Mouse (Mus musculus) liver, adult 2 months (tissue): ENCODE measurements at regions not wholly inside any gene's neighbourhood (a gene's known extent, or its start where the extent isn't known, plus 50 kb on each side); places are given as distances from the start of the nearest gene placed in this dataset.

Experiments
- DNase-seq: peaks from one replicate; pipeline ENCODE4 v3.0.0-alpha.2; 2011; ENCODE audit warnings: low read depth, low spot score; ENCODE audit errors: extremely low read depth
- H3K27ac ChIP-seq: fragments of 200-500 bp; replicated peaks from 2 replicates; pipeline ENCODE4 v1.5.1; 2012; ENCODE audit warnings: low read depth, mild to moderate bottlenecking, control low read depth, inconsistent platforms, low read length; ENCODE audit not compliant: insufficient read depth
- H3K27me3 ChIP-seq: fragments of 200-500 bp; 2 replicates; pipeline ENCODE4 v1.6.1; 2012; ENCODE audit warnings: mild to moderate bottlenecking, moderate library complexity, low read length, inconsistent platforms; ENCODE audit not compliant: control insufficient read depth, insufficient read depth
- H3K36me3 ChIP-seq: fragments of 200-500 bp; 2 replicates; pipeline ENCODE4 v1.6.1; 2012; ENCODE audit warnings: low read length, inconsistent platforms; ENCODE audit not compliant: control insufficient read depth, insufficient read depth
- H3K4me1 ChIP-seq: fragments of 200-500 bp; 2 replicates; pipeline ENCODE4 v1.6.1; 2011; ENCODE audit warnings: low read length; ENCODE audit not compliant: control insufficient read depth, insufficient read depth
- H3K4me3 ChIP-seq: fragments of 200-500 bp; 2 replicates; pipeline ENCODE4 v1.5.1; 2011; ENCODE audit warnings: low read depth, mild to moderate bottlenecking, control low read depth, low read length, moderate library complexity; ENCODE audit not compliant: insufficient read depth
- H3K79me2 ChIP-seq: fragments of 200-500 bp; 2 replicates; pipeline ENCODE4 v1.6.1; 2012; ENCODE audit warnings: inconsistent platforms, mild to moderate bottlenecking, low read length, moderate library complexity; ENCODE audit not compliant: control insufficient read depth, insufficient read depth
- H3K9ac ChIP-seq: fragments of 200-500 bp; 2 replicates; pipeline ENCODE4 v1.6.1; 2012; ENCODE audit warnings: low read depth, mild to moderate bottlenecking, control low read depth, inconsistent platforms, low read length
- CTCF ChIP-seq: fragments of 200-500 bp; IDR thresholded peaks from 2 replicates; pipeline ENCODE4 v1.5.1; 2011; ENCODE audit warnings: low read depth, low read length, control low read depth
- POLR2A ChIP-seq: fragments of 200-500 bp; IDR thresholded peaks from 2 replicates; pipeline ENCODE4 v1.6.1; 2011; ENCODE audit warnings: low read length, control low read depth; ENCODE audit not compliant: insufficient read depth; ENCODE audit errors: extremely low read depth
- WGBS: fragments of 180-500 bp; shearing (Covaris S2); methylation state at CpG from one replicate; pipeline ENCODE4 v1.1.7; 2018; 5-methylcytosine and 5-hydroxymethylcytosine counted together

GRCm38 (mm10) chr7:94116899-94117521 is 1037.3 kb downstream of the Fam181b start:
- H3K27me3 ChIP-seq: no peaks in the 10 kb centered on the region
- 74% methylated on average over 4 of the region's 4 CpGs for WGBS
- H3K4me1 ChIP-seq: no peaks in the 10 kb centered on the region
- H3K27ac ChIP-seq: no peak overlapping the region
- H3K9ac ChIP-seq: no peak overlapping the region
- DNase-seq: no peak
- H3K36me3 ChIP-seq: no peaks in the 10 kb centered on the region
- TF ChIP-seq CTCF: no peak
- H3K4me3 ChIP-seq: no peak overlapping the region
- H3K79me2 ChIP-seq: no peaks in the 10 kb centered on the region

- WGBS: 53% methylated on average over 1 of the region's 1 CpGs
- H3K4me1 ChIP-seq: no peaks in the 10 kb centered on the region
- no peak overlapping the region for H3K9ac ChIP-seq
- H3K27ac ChIP-seq: no peak overlapping the region
- H3K4me3 ChIP-seq: no peak overlapping the region
- peak; percentile 57 for DNase-seq
- TF ChIP-seq POLR2A (no peak), CTCF (no peak)
- H3K36me3 ChIP-seq: no peaks in the 10 kb centered on the region
- no peaks in the 10 kb centered on the region for H3K79me2 ChIP-seq
- no peaks in the 10 kb centered on the region for H3K27me3 ChIP-seq
Measured at GRCm38 (mm10) chr7:94123781-94124180, 1044.1 kb downstream of the Fam181b start.

- no peaks in the 10 kb centered on the region for H3K27me3 ChIP-seq
- H3K27ac ChIP-seq: no peak overlapping the region
- no peaks in the 10 kb centered on the region for H3K36me3 ChIP-seq
- no peaks in the 10 kb centered on the region for H3K79me2 ChIP-seq
- H3K4me1 ChIP-seq: no peaks in the 10 kb centered on the region
- TF ChIP-seq CTCF (no peak), POLR2A (no peak)
- no peak overlapping the region for H3K4me3 ChIP-seq
- no peak overlapping the region for H3K9ac ChIP-seq
- no peak for DNase-seq
Measured at GRCm38 (mm10) chr7:94154221-94154620, 1074.6 kb downstream of the Fam181b start.

- Histone ChIP-seq H3K4me3 (no peak overlapping the region), H3K27ac (no peak overlapping the region), H3K9ac (no peak overlapping the region), H3K4me1 (no peaks in the 10 kb centered on the region), H3K36me3 (no peaks in the 10 kb centered on the region), H3K27me3 (no peaks in the 10 kb centered on the region), H3K79me2 (no peaks in the 10 kb centered on the region)
- DNase-seq: no peak
- TF ChIP-seq POLR2A (no peak), CTCF (no peak)
- 48% methylated on average over 1 of the region's 1 CpGs for WGBS
Measured at GRCm38 (mm10) chr7:94155458-94155857, 1075.8 kb downstream of the Fam181b start.

GRCm38 (mm10) chr7:94180027-94180426 is 1100.4 kb downstream of the Fam181b start:
- no peaks in the 10 kb centered on the region for H3K4me1 ChIP-seq
- no peaks in the 10 kb centered on the region for H3K36me3 ChIP-seq
- no peak overlapping the region for H3K9ac ChIP-seq
- H3K27ac ChIP-seq: no peak overlapping the region
- 62% methylated on average over 2 of the region's 2 CpGs for WGBS
- H3K27me3 ChIP-seq: no peaks in the 10 kb centered on the region
- TF ChIP-seq CTCF (no peak), POLR2A (no peak)
- DNase-seq: no peak
- no peaks in the 10 kb centered on the region for H3K79me2 ChIP-seq
- no peak overlapping the region for H3K4me3 ChIP-seq

GRCm38 (mm10) chr7:94212341-94212740 is 1132.7 kb downstream of the Fam181b start:
- no peak for DNase-seq
- TF ChIP-seq CTCF (no peak), POLR2A (no peak)
- no peaks in the 10 kb centered on the region for H3K79me2 ChIP-seq
- no peaks in the 10 kb centered on the region for H3K4me1 ChIP-seq
- H3K27ac ChIP-seq: no peak overlapping the region
- 81% methylated on average over 1 of the region's 1 CpGs for WGBS
- no peaks in the 10 kb centered on the region for H3K27me3 ChIP-seq
- no peaks in the 10 kb centered on the region for H3K36me3 ChIP-seq
- no peak overlapping the region for H3K4me3 ChIP-seq
- H3K9ac ChIP-seq: no peak overlapping the region
